Mouse (Mus musculus) frontal cortex, postnatal 14 days (tissue): ENCODE results near the gene Adgrv1.
"Not testable (repeated sequence)": the region's sequence is repeated elsewhere in the genome, so short reads cannot be mapped to it uniquely, and the experiment has no call there.

ENCODE experiments used
- DNase-seq, 2 experiments: peaks; one replicate each; pipeline ENCODE4 v3.0.0; 2022; ENCODE audit warnings: low spot score in 2 of 2

Gene Adgrv1

GRCm38 (mm10) chr13:81632720-81633415, at the start of gene Adgrv1:
TSS of gene Adgrv1 (minus strand) at chr13:81633154.
- DNase-seq: peak; percentile 32 to 47

GRCm38 (mm10) chr13:81675333-81675732, 42.4 kb upstream of the Adgrv1 start:
- no peak for DNase-seq

- DNase-seq: no peak
Measured at GRCm38 (mm10) chr13:81667713-81668112, 34.8 kb upstream of the Adgrv1 start.

- DNase-seq: no peak
Measured at GRCm38 (mm10) chr13:81664331-81664698, 31.4 kb upstream of the Adgrv1 start.

GRCm38 (mm10) chr13:81663566-81664330, 30.8 kb upstream of the Adgrv1 start:
- no peak for DNase-seq

GRCm38 (mm10) chr13:81658053-81658752, 25.2 kb upstream of the Adgrv1 start:
- no peak for DNase-seq

- DNase-seq: peak; percentile 79 to 86
Measured at GRCm38 (mm10) chr13:81657351-81658052, 24.5 kb upstream of the Adgrv1 start, which contains the start of gene Lysmd3. TSS of gene Lysmd3 (plus strand) at chr13:81657663.

GRCm38 (mm10) chr13:81657008-81657350, 24.0 kb upstream of the Adgrv1 start:
- DNase-seq: no peak

- DNase-seq: no peak
Measured at GRCm38 (mm10) chr13:81656091-81656850, 23.3 kb upstream of the Adgrv1 start.

GRCm38 (mm10) chr13:81650382-81650781, 17.4 kb upstream of the Adgrv1 start:
- DNase-seq: not testable (repeated sequence)

GRCm38 (mm10) chr13:81646348-81646747, 13.4 kb upstream of the Adgrv1 start:
- no peak for DNase-seq

- no peak for DNase-seq
Measured at GRCm38 (mm10) chr13:81644047-81644565, 11.2 kb upstream of the Adgrv1 start.

- no peak for DNase-seq
Measured at GRCm38 (mm10) chr13:81642491-81643149, 9.7 kb upstream of the Adgrv1 start.

GRCm38 (mm10) chr13:81641289-81642045, 8.5 kb upstream of the Adgrv1 start:
- peak in 1 of 2 experiments; percentile 37 for DNase-seq

- no peak for DNase-seq
Measured at GRCm38 (mm10) chr13:81640881-81641280, 7.9 kb upstream of the Adgrv1 start.

- DNase-seq: no peak
Measured at GRCm38 (mm10) chr13:81639624-81640023, 6.7 kb upstream of the Adgrv1 start.

- DNase-seq: no peak
Measured at GRCm38 (mm10) chr13:81630566-81630965, 2.4 kb downstream of the Adgrv1 start.

- no peak for DNase-seq
Measured at GRCm38 (mm10) chr13:81629395-81629794, 3.6 kb downstream of the Adgrv1 start.

GRCm38 (mm10) chr13:81628631-81629190, 4.2 kb downstream of the Adgrv1 start:
- DNase-seq: no peak
